Mouse (Mus musculus): Measurements from ENCODE around the gene Habp2.

DNA sequence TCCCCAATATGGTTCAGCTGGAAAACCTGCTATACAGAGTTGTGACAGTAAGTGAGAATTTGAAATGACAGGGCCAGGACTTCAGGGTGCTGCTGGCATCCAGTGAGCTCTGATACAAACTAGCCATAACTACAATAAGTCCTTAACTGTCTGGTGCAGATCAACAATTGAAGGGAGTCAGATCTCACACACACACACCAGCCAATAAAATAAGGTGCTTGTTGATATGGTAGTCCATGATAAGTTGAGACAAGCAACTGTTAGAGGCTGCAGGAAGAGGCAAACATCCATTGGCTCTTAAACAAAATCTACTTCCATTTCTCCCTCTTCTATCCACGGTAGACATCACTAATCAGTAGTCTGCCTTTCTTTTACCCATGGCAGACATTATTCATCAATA is 30.7 kb upstream of the Habp2 start:
- no peak for TF ChIP-seq CTCF (IDR thresholded peaks at IDR 0.05; ENCODE audit: low read depth)
- no peak for TF ChIP-seq EP300 (IDR thresholded peaks at IDR 0.05; ENCODE audit: low read depth)
